Mouse (Mus musculus) liver, embryonic 14.5 days (tissue): ENCODE measurements around the gene Yipf3. TPM values are rescaled to one million over a fixed set of nuclear protein-coding genes. Genes with fewer than 3 reads are reported as not detected.

Experiments used
- ATAC-seq: fragments of 200-750 bp; cut with Nextera tagmentation; 2 replicates; pipeline ENCODE4 v1.8.0; 2017; ENCODE audit warnings: moderate number of reproducible peaks, mild to moderate bottlenecking, moderate library complexity; ENCODE audit not compliant: insufficient read depth
- DNase-seq, 3 experiments: peaks; one replicate each; pipeline ENCODE4 v3.0.0-alpha.2; 2012 to 2013; ENCODE audit warnings: low read depth in 3 of 3, low spot score in 3 of 3
- H3K27ac ChIP-seq: fragments of 300-500 bp; sonication (generic); 2 replicates; pipeline ENCODE4 v1.5.1; 2014; ENCODE audit warnings: moderate library complexity, mild to moderate bottlenecking, control low read depth, inconsistent platforms
- H3K27me3 ChIP-seq: fragments of 300-500 bp; sonication (generic); 2 replicates; pipeline ENCODE4 v1.6.1; 2014; ENCODE audit warnings: mild to moderate bottlenecking, low read length, moderate library complexity; ENCODE audit not compliant: control insufficient read depth, insufficient read depth
- H3K36me3 ChIP-seq: fragments of 300-500 bp; sonication (generic); replicated peaks from 2 replicates; pipeline ENCODE4 v1.6.1; 2014; ENCODE audit warnings: low read depth; ENCODE audit not compliant: control insufficient read depth, insufficient read depth
- H3K4me1 ChIP-seq, 2 experiments: fragments of 200-500 bp in 1 of 2; fragments of 300-500 bp in 1 of 2; sonication (generic) in 1 of 2; replicated peaks; 2 replicates each; pipeline ENCODE4 v1.6.1; 2012 to 2014; ENCODE audit warnings: antibody characterized with exemption in 1 of 2, inconsistent platforms in 1 of 2, low read length in 1 of 2; ENCODE audit not compliant: control insufficient read depth in 2 of 2, insufficient read depth in 2 of 2
- H3K4me2 ChIP-seq: fragments of 300-500 bp; sonication (generic); 2 replicates; pipeline ENCODE4 v1.6.1; 2014; ENCODE audit warnings: low read depth, mild to moderate bottlenecking, control low read depth, moderate library complexity
- H3K4me3 ChIP-seq, 2 experiments: fragments of 200-500 bp in 1 of 2; fragments of 300-500 bp in 1 of 2; sonication (generic) in 1 of 2; 2 replicates each; pipeline ENCODE4 v1.5.1; 2012 to 2014; ENCODE audit warnings: low read depth in 2 of 2, low read length in 2 of 2, mild to moderate bottlenecking in 2 of 2, control low read depth in 1 of 2, inconsistent platforms in 1 of 2, moderate library complexity in 1 of 2; ENCODE audit not compliant: insufficient read depth in 1 of 2
- H3K9ac ChIP-seq: fragments of 300-500 bp; sonication (generic); replicated peaks from 2 replicates; pipeline ENCODE4 v1.6.1; 2014; ENCODE audit warnings: mild to moderate bottlenecking, control low read depth, moderate library complexity
- H3K9me3 ChIP-seq: fragments of 300-500 bp; sonication (generic); 2 replicates; pipeline ENCODE4 v1.6.1; 2016; ENCODE audit warnings: low read length, mixed read lengths; ENCODE audit not compliant: control insufficient read depth
- CTCF ChIP-seq: IDR thresholded peaks from 2 replicates; pipeline ENCODE4 v1.5.1; 2016; ENCODE audit warnings: antibody characterized with exemption, low read depth, control low read depth
- EP300 ChIP-seq: IDR thresholded peaks from 2 replicates; pipeline ENCODE4 v1.6.1; 2016; ENCODE audit warnings: antibody characterized with exemption, low read depth
- WGBS: fragments of 180-500 bp; shearing (Covaris S2); extraction: QIAGEN DNeasy Blood & Tissue Kit; methylation state at CpG from one replicate; pipeline ENCODE4 v1.1.7; 2014; ENCODE audit not compliant: insufficient replicate concordance; 5-methylcytosine and 5-hydroxymethylcytosine counted together
- polyA plus RNA-seq, 2 experiments: library from polyadenylated mRNA; depleted of rRNA in 1 of 2; stranded (reverse) in 1 of 2; unstranded in 1 of 2; fragments of >200 nt; fragmentation: Nextera tagmentation in 1 of 2; extraction: Ambion mirVana in 1 of 2; gene quantifications; 2 replicates each; pipeline versions ENCODE4 v1.2.1 to v1.2.3; 2012 to 2014

Yipf3 gene
- polyA plus RNA-seq, 2 experiments: 22.4 to 38.1 TPM

DNA sequence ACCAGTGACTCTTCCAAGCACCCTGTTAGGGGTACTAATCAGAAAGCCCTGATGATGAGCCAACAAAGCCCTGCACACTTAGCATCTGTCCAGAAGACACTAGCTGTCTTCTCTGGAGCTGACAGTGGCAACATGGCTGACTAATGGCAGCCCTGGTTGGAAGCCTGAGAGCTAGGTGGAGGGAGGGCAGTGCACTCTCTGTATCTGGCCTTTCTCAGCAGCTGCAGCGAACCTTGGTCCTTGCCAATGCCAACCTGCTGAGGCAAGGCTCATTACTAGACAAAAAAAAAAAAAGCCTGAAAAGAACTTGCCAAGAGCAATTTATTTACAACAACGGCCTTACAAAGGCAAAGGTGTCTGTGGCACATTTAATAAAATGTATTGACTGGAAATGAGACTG, 4.3 kb upstream of the Yipf3 start:
- Histone ChIP-seq H3K9me3 (no peaks in the 10 kb centered on the region), H3K27me3 (no peaks in the 10 kb centered on the region), H3K36me3 (peaks cover 56% of the 10 kb centered on the region), H3K27ac (no peak overlapping the region), H3K9ac (no peak overlapping the region), H3K4me1 (peaks cover 7 to 8% of the 10 kb centered on the region in 2 experiments), H3K4me3 (no peak overlapping the region), H3K4me2 (no peak overlapping the region)
- DNase-seq (no peak), ATAC-seq (no peak)
- 74% methylated on average over 2 of the region's 2 CpGs for WGBS
- TF ChIP-seq EP300: no peak

DNA sequence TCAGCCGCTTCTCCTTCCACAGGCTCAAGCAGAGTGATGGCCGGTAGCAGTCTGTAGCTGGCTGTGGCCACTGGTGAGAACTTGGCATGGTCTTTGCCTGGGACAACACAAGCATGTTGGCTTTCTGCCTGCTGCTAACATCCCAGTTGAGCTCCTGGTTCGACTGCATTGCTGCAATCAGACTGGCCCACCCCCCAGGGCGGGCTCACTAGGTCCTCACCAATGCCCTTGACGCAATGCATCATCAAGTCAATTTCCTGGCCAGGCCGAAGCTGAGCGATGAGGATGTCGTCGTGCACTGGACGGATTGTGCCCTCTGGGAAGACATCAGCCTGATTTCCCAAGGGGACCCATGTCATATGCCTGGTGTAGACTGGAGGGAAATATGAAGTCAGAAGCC, 3.3 kb upstream of the Yipf3 start:
- H3K36me3 ChIP-seq: peaks cover 61% of the 10 kb centered on the region
- no peak overlapping the region for H3K27ac ChIP-seq
- no peak overlapping the region for H3K4me3 ChIP-seq
- H3K9me3 ChIP-seq: no peaks in the 10 kb centered on the region
- ATAC-seq (no peak), DNase-seq (no peak)
- TF ChIP-seq EP300: no peak
- TF ChIP-seq CTCF: no peak
- peaks cover 13 to 15% of the 10 kb centered on the region in 2 experiments for H3K4me1 ChIP-seq
- no peak overlapping the region for H3K4me2 ChIP-seq
- H3K27me3 ChIP-seq: no peaks in the 10 kb centered on the region
- H3K9ac ChIP-seq: no peak overlapping the region
- whole genome bisulfite sequencing: 77% methylated on average over 10 of the region's 10 CpGs

DNA sequence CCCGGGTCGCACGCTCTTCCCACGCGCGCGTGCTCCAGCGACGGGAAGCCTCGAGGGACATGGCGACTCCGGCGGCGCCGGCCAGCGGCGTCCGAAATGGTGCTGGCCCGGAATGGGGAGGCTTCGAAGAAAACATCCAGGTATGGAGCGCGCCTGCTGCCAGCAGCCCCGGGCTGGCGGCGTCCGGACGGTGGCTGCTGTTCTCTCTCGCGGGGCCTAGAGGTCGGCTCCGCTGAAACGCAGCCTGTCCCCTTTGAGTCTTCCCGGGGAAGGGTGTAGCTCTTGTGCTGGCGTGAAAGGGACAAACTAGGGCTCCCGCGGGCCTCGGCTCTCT, 276 bp downstream of the Yipf3 start:
- no peak for DNase-seq
- ATAC-seq: peak; percentile 60
- Histone ChIP-seq H3K4me1 (peaks cover 13 to 15% of the 10 kb centered on the region in 2 experiments), H3K27ac (peak overlapping the region; percentile 64), H3K4me3 (peak overlapping the region; percentile 86 to 95), H3K9ac (peak overlapping the region; percentile 82), H3K36me3 (peaks cover 47% of the 10 kb centered on the region), H3K4me2 (peak overlapping the region; percentile 68), H3K9me3 (no peaks in the 10 kb centered on the region), H3K27me3 (no peaks in the 10 kb centered on the region)
- TF ChIP-seq CTCF: no peak
- TF ChIP-seq EP300: no peak
- WGBS: under 1% methylated on average over 37 of the region's 37 CpGs

DNA sequence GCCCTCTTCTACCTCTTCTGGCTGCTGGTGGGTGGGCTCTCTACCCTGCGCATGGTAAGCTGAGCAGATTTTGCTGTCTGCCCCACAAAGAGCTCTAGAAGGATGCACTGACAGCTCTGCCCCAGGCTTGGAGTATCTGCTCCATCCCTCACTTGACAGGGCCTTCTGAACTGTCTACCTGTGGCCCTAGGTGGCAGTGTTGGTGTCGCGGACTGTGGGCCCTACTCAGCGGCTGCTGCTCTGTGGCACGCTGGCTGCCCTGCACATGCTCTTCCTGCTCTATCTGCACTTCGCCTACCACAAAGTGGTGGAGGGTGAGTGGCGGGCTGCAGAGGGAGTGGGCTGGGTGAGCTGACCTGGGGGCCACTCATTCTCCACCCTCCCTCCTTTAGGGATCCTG, 3.3 kb downstream of the Yipf3 start:
- H3K36me3 ChIP-seq: peaks cover 18% of the 10 kb centered on the region
- H3K9ac ChIP-seq: no peak overlapping the region
- ATAC-seq (no peak), DNase-seq (no peak)
- WGBS: 78% methylated on average over 7 of the region's 7 CpGs
- TF ChIP-seq EP300: no peak
- peak; percentile 42; the same call in 1 of the 2 replicates for TF ChIP-seq CTCF
- H3K4me3 ChIP-seq: no peak overlapping the region
- H3K4me2 ChIP-seq: no peak overlapping the region
- H3K27ac ChIP-seq: no peak overlapping the region
- H3K4me1 ChIP-seq: peaks cover 15 to 19% of the 10 kb centered on the region in 2 experiments
- no peaks in the 10 kb centered on the region for H3K9me3 ChIP-seq
- H3K27me3 ChIP-seq: peaks cover 20% of the 10 kb centered on the region

DNA sequence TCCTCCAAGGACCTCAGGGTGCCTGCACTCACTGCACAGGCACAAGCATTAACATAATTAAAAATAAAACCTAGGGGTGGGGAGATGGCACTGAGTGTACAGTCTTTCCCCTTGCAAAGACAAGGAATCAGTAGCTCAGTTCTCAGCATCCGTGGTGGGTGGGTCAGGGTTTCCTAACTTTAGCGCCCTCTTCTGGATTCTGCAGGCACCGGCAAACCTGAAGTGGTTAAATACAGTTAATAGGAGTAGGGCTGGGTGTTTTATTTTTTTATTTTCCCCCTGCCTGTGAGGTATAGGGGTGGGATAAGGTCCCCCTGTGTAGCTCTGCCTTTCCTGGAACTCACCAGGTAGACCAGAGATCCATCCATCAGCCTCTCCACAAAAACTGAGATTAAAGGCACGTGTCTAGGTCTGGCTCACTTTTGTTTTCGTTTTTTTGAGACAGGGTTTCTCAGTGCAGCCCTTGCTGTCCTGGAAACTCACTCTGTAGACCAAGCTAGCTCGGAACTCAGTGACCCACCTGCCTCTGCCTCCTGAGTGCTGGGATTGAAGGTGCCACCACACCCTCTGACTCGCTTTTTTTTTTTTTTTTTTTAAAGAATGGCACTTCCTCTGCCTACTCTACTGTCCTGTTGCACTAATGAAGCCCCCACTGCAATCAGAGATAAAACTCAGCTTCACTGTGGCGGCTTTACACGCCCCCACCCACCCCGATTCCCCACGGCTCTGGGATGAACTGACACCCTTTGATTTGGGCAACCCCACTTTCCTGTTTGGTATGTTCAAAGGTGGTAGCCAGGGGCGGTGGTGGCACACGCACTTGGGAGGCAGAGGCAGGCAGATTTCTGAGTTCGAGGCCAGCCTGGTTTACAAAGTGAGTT, 4.9 kb downstream of the Yipf3 start:
- Histone ChIP-seq H3K4me1 (peaks cover 8 to 12% of the 10 kb centered on the region in 2 experiments; a peak in 3 of 4 replicates), H3K27ac (no peak overlapping the region), H3K9me3 (no peaks in the 10 kb centered on the region), H3K4me3 (peak overlapping the region in 1 of 2 experiments; percentile 68; a peak in 2 of 4 replicates), H3K27me3 (peaks cover 20% of the 10 kb centered on the region), H3K4me2 (peak overlapping the region; percentile 91), H3K36me3 (peaks cover 18% of the 10 kb centered on the region), H3K9ac (no peak overlapping the region)
- WGBS: 28% methylated on average over 14 of the region's 14 CpGs
- no peak for ATAC-seq
- DNase-seq: peak in 1 of 3 experiments; percentile 49
- TF ChIP-seq CTCF (peak; percentile 69), EP300 (no peak)
